23 mouse cellular contexts compared by ENCODE assay signal in genomic region chr5:7007468-7007867, GRCm38 (mm10).
DNase-seq lines count a peak whose midpoint lies in the region; ATAC-seq and TF ChIP-seq lines count a peak whose summit lies in the region.
"Had no signal": no experiment of that assay in that cellular context is flagged by ENCODE, and none has a peak within 500 bp of the region (broad histone marks: within the 10 kb centered on the region; RNA-seq: fewer than 3 reads in every experiment).

No protein-coding gene starts in this region.

- no peaks in the 10 kb centered on the region for H3K27me3 ChIP-seq in hindbrain, embryonic 16.5 days (replicated peaks; ENCODE audit: control insufficient read depth, insufficient read depth, low read length)
- H3K27me3 ChIP-seq in hindbrain, embryonic 11.5 days (ENCODE audit: control insufficient read depth, insufficient read depth, low read length) = no peaks in the 10 kb centered on the region
- H3K27me3 ChIP-seq in midbrain, postnatal 0 days (ENCODE audit: insufficient read depth, low read length) = no peaks in the 10 kb centered on the region
- no peaks in the 10 kb centered on the region for H3K27me3 ChIP-seq in midbrain, embryonic 11.5 days (ENCODE audit: control insufficient read depth, insufficient read depth, low read length)
- H3K27me3 ChIP-seq: embryonic facial prominence, embryonic 13.5 days; forebrain, embryonic 12.5 days; heart, embryonic 15.5 days; hindbrain, embryonic 12.5 days had no signal

- intact Hi-C loops in heart, postnatal 25 days (cut with DNase I) = no loop called here

- no peaks in the 10 kb centered on the region for H3K4me1 ChIP-seq in hindbrain, embryonic 16.5 days (ENCODE audit: control insufficient read depth, insufficient read depth, low read depth, low read length)
- no peaks in the 10 kb centered on the region for H3K4me1 ChIP-seq in hindbrain, embryonic 11.5 days (replicated peaks; ENCODE audit: control insufficient read depth, insufficient read depth, low read length)
- no peaks in the 10 kb centered on the region for H3K4me1 ChIP-seq in midbrain, postnatal 0 days (ENCODE audit: insufficient read depth, low read length)
- no peaks in the 10 kb centered on the region for H3K4me1 ChIP-seq in midbrain, embryonic 11.5 days (ENCODE audit: control insufficient read depth, insufficient read depth, low read length)
- H3K4me1 ChIP-seq: embryonic facial prominence, embryonic 13.5 days; forebrain, embryonic 12.5 days; heart, embryonic 15.5 days; hindbrain, embryonic 12.5 days had no signal

- no peak for TF ChIP-seq CTCF in midbrain, postnatal 0 days (IDR thresholded peaks at IDR 0.05)
- TF ChIP-seq CTCF in brain, embryonic 14.5 days (IDR thresholded peaks at IDR 0.05; ENCODE audit: borderline replicate concordance, extremely low read depth, insufficient read depth, insufficient read length) = no peak

- 32% methylated on average over 3 of the region's 3 CpGs for WGBS in hindbrain, embryonic 16.5 days
- 59% methylated on average over 3 of the region's 3 CpGs for WGBS in hindbrain, embryonic 11.5 days
- 45% methylated on average over 3 of the region's 3 CpGs for WGBS in midbrain, postnatal 0 days
- WGBS in midbrain, embryonic 11.5 days = 36% methylated on average over 3 of the region's 3 CpGs

- TF ChIP-seq POLR2A in brain, embryonic 14.5 days (IDR thresholded peaks at IDR 0.05; ENCODE audit: borderline replicate concordance, extremely low read depth, insufficient read depth, insufficient read length, poor library complexity, severe bottlenecking) = no peak

- no peak for DNase-seq in hindbrain, embryonic 11.5 days (ENCODE audit: low spot score)
- peak; percentile 5 for DNase-seq in midbrain, postnatal 0 days (ENCODE audit: low spot score)
- DNase-seq in midbrain, embryonic 11.5 days (ENCODE audit: low spot score, missing footprints) = no peak
- DNase-seq in brain, embryonic 14.5 days (ENCODE audit: low read depth) = peak; percentile 35
- peak; percentile 57 for DNase-seq in retina, postnatal 1 day
- no peak for DNase-seq in heart, postnatal 25 days (ENCODE audit: low spot score)
- DNase-seq: adrenal gland, adult 8-10 months; adrenal gland, postnatal 36 days; cerebellum, adult 11-12 months; cerebellum, adult 9-10 months; cerebellum, postnatal 25 days; gastrocnemius, postnatal 10 days; heart, adult 2 months; heart, postnatal 14 days had no signal

- H3K4me3 ChIP-seq in hindbrain, embryonic 16.5 days (ENCODE audit: low read length) = no peak overlapping the region
- H3K4me3 ChIP-seq in hindbrain, embryonic 11.5 days (ENCODE audit: low read depth, low read length) = no peak overlapping the region
- no peak overlapping the region for H3K4me3 ChIP-seq in midbrain, postnatal 0 days (ENCODE audit: low read depth, low read length)
- no peak overlapping the region for H3K4me3 ChIP-seq in midbrain, embryonic 11.5 days (ENCODE audit: low read depth, low read length)
- H3K4me3 ChIP-seq: embryonic facial prominence, embryonic 13.5 days; forebrain, embryonic 12.5 days; heart, adult 2 months; heart, embryonic 15.5 days; hindbrain, embryonic 12.5 days had no signal

- no peak overlapping the region for H3K4me2 ChIP-seq in hindbrain, embryonic 16.5 days (ENCODE audit: low read length)
- H3K4me2 ChIP-seq in hindbrain, embryonic 11.5 days (replicated peaks; ENCODE audit: low read depth, low read length) = no peak overlapping the region
- no peak overlapping the region for H3K4me2 ChIP-seq in midbrain, postnatal 0 days (ENCODE audit: low read depth, low read length, poor library complexity, severe bottlenecking)
- no peak overlapping the region for H3K4me2 ChIP-seq in midbrain, embryonic 11.5 days
- H3K4me2 ChIP-seq: embryonic facial prominence, embryonic 13.5 days; forebrain, embryonic 12.5 days; heart, embryonic 11.5 days; heart, embryonic 15.5 days; hindbrain, embryonic 12.5 days had no signal

- no peak overlapping the region for H3K27ac ChIP-seq in hindbrain, embryonic 16.5 days (ENCODE audit: low read depth, low read length)
- H3K27ac ChIP-seq in hindbrain, embryonic 11.5 days (ENCODE audit: low read depth, low read length) = no peak overlapping the region
- no peak overlapping the region for H3K27ac ChIP-seq in midbrain, postnatal 0 days (ENCODE audit: low read depth, low read length)
- no peak overlapping the region for H3K27ac ChIP-seq in midbrain, embryonic 11.5 days (ENCODE audit: low read depth, low read length)
- H3K27ac ChIP-seq: embryonic facial prominence, embryonic 13.5 days; forebrain, embryonic 12.5 days; heart, adult 2 months; heart, embryonic 15.5 days; hindbrain, embryonic 12.5 days had no signal

- H3K36me3 ChIP-seq in hindbrain, embryonic 16.5 days (ENCODE audit: control insufficient read depth, insufficient read depth, low read length) = no peaks in the 10 kb centered on the region
- no peaks in the 10 kb centered on the region for H3K36me3 ChIP-seq in hindbrain, embryonic 11.5 days (ENCODE audit: control insufficient read depth, insufficient read depth, low read length)
- H3K36me3 ChIP-seq in midbrain, postnatal 0 days (ENCODE audit: insufficient read depth, low read length) = no peaks in the 10 kb centered on the region
- no peaks in the 10 kb centered on the region for H3K36me3 ChIP-seq in midbrain, embryonic 11.5 days (ENCODE audit: control insufficient read depth, insufficient read depth, low read length)
- H3K36me3 ChIP-seq: embryonic facial prominence, embryonic 13.5 days; forebrain, embryonic 12.5 days; heart, embryonic 15.5 days; hindbrain, embryonic 12.5 days had no signal

- H3K9me3 ChIP-seq in hindbrain, embryonic 16.5 days (ENCODE audit: control insufficient read depth, low read length) = no peaks in the 10 kb centered on the region
- H3K9me3 ChIP-seq in hindbrain, embryonic 11.5 days (ENCODE audit: control insufficient read depth, low read length) = no peaks in the 10 kb centered on the region
- no peaks in the 10 kb centered on the region for H3K9me3 ChIP-seq in midbrain, postnatal 0 days (ENCODE audit: low read length)
- no peaks in the 10 kb centered on the region for H3K9me3 ChIP-seq in midbrain, embryonic 11.5 days (ENCODE audit: control insufficient read depth, low read length)
- H3K9me3 ChIP-seq: embryonic facial prominence, embryonic 13.5 days; forebrain, embryonic 12.5 days; heart, embryonic 15.5 days; hindbrain, embryonic 12.5 days had no signal

- H3K9ac ChIP-seq in hindbrain, embryonic 16.5 days (ENCODE audit: low read depth, low read length) = no peak overlapping the region
- no peak overlapping the region for H3K9ac ChIP-seq in hindbrain, embryonic 11.5 days (ENCODE audit: low read depth, low read length)
- no peak overlapping the region for H3K9ac ChIP-seq in midbrain, postnatal 0 days (replicated peaks; ENCODE audit: low read length, poor library complexity, severe bottlenecking)
- H3K9ac ChIP-seq in midbrain, embryonic 11.5 days (ENCODE audit: low read length) = no peak overlapping the region
- H3K9ac ChIP-seq: embryonic facial prominence, embryonic 13.5 days; forebrain, embryonic 12.5 days; heart, embryonic 15.5 days; hindbrain, embryonic 12.5 days had no signal

- ATAC-seq in hindbrain, embryonic 16.5 days = peak; percentile 54; the same call in 1 of the 2 replicates
- no peak for ATAC-seq in hindbrain, embryonic 11.5 days (ENCODE audit: low FRiP score)
- no peak for ATAC-seq in midbrain, postnatal 0 days (ENCODE audit: low FRiP score)
- no peak for ATAC-seq in midbrain, embryonic 11.5 days (ENCODE audit: low FRiP score)
- ATAC-seq: forebrain, embryonic 16.5 days; inflammation-experienced regulatory T-cells, adult 6 months; intestine, postnatal 0 days had no signal

Comparison
In these comparisons a context has a peak if more than half of its experiments do, and no peak if none do; other contexts are left out.
1. DNase-seq: peak in midbrain, postnatal 0 days (single experiment), brain, embryonic 14.5 days (single experiment) and retina, postnatal 1 day (single experiment); none in hindbrain, embryonic 11.5 days (single experiment), midbrain, embryonic 11.5 days (single experiment) and heart, postnatal 25 days (single experiment).